Mouse (Mus musculus) macrophage (primary cell): ENCODE results near the gene Cdkal1. TPM values are rescaled to one million over a fixed set of nuclear protein-coding genes. Genes with fewer than 3 reads are reported as not detected.

ENCODE experiments used
- H3K27ac ChIP-seq: fragments of 350-480 bp; formaldehyde crosslinking; 2 replicates; pipeline ENCODE4 v1.9.0; 2021
- H3K36me3 ChIP-seq: fragments of 350-480 bp; formaldehyde crosslinking; 2 replicates; pipeline ENCODE4 v1.9.0; 2021; ENCODE audit errors: inconsistent target
- H3K4me3 ChIP-seq: fragments of 350-480 bp; formaldehyde crosslinking; 2 replicates; pipeline ENCODE4 v1.9.0; 2021; ENCODE audit errors: inconsistent target
- H3K79me2 ChIP-seq: fragments of 350-480 bp; formaldehyde crosslinking; 2 replicates; pipeline ENCODE4 v1.9.0; 2021; ENCODE audit errors: inconsistent target
- WGBS: methylation state at CpG from one replicate; pipeline ENCODE4 v1.1.7; 2026; ENCODE audit warnings: inconsistent platforms; ENCODE audit not compliant: missing documents; 5-methylcytosine and 5-hydroxymethylcytosine counted together
- polyA plus RNA-seq: library from polyadenylated mRNA; stranded (reverse); fragments of 250-400 nt; gene quantifications from 3 replicates; pipeline ENCODE4 v1.2.4, GENCODE M21; 2018; ENCODE audit warnings: inconsistent platforms
- total RNA-seq, 78 experiments: library from RNA; depleted of rRNA; stranded (reverse); fragments of 250-400 nt; gene quantifications; 1 replicate in 9 of 78; 2 replicates in 24 of 78; 3 replicates in 43 of 78; 4 replicates in 2 of 78; pipeline ENCODE4 v1.2.4; 2018; ENCODE audit warnings: inconsistent platforms in 56 of 78

The Cdkal1 gene
- 100 to 1,000 TPM in 24 of 26 experiments, 10 to 100 TPM in 2; 62.1 to 177 (median 149) TPM for total RNA-seq (2018; cell fraction: chromatin; rRNA removed)
- 10 to 100 TPM; 12.7 to 23.1 (median 15.8) TPM for total RNA-seq (2018; cell fraction: cytosol; rRNA removed)
- 100 to 1,000 TPM in 4 of 26 experiments, 10 to 100 TPM in 22; 24.5 to 123 (median 63.8) TPM for total RNA-seq (2018; cell fraction: nucleus; rRNA removed)
- polyA plus RNA-seq: 9.0 to 13.5 TPM (median 12.2 TPM) in 3 replicates

DNA sequence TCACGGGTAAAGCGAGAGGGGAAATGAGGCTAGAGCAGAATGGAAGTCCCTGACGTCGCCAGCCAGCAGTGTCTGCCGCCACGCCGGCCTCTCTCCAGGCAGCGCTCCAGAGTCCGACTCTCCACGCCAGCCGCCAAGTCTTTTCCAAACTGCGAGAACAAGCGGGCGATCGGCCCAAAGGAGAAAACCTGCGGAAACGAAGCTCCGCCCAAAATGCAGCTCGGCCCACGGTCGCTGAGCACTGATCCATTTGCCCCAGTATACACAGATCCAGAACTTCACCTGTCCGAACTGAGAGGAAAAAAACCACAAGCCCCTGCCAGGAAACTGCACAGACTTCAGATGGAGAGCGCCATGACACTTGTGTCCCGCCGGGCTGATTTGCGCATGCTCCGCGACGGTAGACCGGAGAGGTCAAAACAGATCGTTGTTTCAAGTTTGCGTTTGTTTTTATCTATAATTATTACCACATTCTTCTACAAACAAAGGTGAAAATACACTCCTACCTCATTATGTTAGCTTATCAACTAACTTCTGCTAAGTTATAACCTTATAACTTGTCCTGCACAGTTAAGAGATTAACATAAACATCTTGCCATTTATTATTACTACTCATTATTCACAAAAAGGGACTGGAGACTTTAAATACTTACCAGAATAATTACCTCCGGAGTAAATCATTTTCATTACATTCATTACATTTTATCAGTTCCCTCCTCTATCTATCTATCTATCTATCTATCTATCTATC is at the start of gene Cdkal1:
TSS of gene Cdkal1 (minus strand) at position 394 of the 751 bp plus-strand sequence.
- Histone ChIP-seq H3K79me2 (peaks cover 48% of the 10 kb centered on the region), H3K4me3 (peak within 1 kb of the TSS; percentile 93), H3K27ac (peak within 1 kb of the TSS; percentile 57), H3K36me3 (0 out of 2 replicates have a peak, but pooled peaks cover under 1% of the 10 kb centered on the region)
- WGBS: under 1% methylated on average over 33 of the region's 33 CpGs

DNA sequence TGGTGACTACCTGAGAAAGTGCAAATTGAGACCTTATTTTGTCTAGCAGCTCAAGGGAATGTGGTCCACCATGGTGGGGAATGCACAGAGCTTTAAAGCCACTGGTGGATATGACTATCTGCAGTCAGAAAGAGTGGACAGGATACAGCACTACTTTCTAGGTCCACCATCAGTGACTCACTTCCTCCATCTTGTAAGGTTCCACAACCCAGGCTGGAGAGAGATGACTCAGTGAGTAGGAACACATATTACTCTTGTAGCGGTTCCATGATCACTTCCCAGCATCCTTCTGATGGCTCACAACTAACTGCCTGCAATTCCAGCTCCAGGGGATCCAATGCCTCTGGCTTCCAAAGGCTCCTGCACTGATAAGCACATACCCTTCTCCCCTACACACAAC is 47.9 kb upstream of the Cdkal1 start:
- H3K4me3 ChIP-seq: no peak overlapping the region
- WGBS: 79% methylated on average over 1 of the region's 1 CpGs
- H3K79me2 ChIP-seq: no peaks in the 10 kb centered on the region
- H3K27ac ChIP-seq: no peak overlapping the region
- peaks cover under 1% of the 10 kb centered on the region; the same call in 1 of the 2 replicates for H3K36me3 ChIP-seq

DNA sequence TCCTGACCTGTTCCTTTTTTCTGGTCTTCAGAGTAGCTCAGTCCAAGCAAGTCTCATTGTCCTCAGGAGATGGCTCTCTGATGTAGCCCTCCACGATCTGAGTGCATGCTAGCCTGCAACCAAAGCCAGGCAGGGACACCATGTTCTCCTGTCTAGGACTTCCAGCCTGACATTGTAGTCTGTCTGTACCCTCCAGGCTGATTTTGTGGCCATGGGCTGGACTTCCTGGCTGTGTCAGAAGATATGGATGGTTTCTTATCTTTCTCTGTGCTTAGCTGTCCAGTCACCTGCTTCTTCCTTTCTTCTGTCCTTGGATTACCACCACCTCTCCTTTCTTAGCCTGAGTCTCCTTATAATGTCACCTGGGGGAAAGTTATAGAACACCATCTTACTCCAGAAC is 47.2 kb upstream of the Cdkal1 start:
- H3K36me3 ChIP-seq: no peaks in the 10 kb centered on the region

DNA sequence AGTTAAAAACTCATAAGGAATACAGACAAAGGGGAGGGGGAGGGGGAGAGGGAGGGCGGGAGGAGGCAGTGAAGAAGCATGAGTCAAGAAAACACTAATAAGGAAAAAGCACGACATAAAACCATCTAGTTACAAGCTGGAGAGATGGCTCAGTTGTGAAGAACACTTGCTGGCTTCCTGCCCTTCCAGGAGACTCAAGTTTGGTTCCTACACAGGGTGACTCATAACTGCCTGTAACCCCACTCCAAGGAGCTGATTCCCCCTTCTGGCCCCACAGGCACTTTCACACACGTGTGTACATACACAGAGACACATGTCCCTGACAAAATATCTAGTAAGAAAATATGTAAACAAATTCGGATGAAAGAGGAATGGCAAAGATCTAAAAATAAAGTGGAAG is 46.2 kb upstream of the Cdkal1 start:
- Histone ChIP-seq H3K79me2 (no peaks in the 10 kb centered on the region), H3K36me3 (no peaks in the 10 kb centered on the region), H3K4me3 (no peak overlapping the region), H3K27ac (no peak overlapping the region)
- WGBS: 73% methylated on average over 3 of the region's 4 CpGs

More for the DNA sequence above, 47.2 kb upstream of the Cdkal1 start:
- 73% methylated on average over 1 of the region's 1 CpGs for WGBS
- no peaks in the 10 kb centered on the region for H3K79me2 ChIP-seq
- no peak overlapping the region for H3K4me3 ChIP-seq
- no peak overlapping the region for H3K27ac ChIP-seq

DNA sequence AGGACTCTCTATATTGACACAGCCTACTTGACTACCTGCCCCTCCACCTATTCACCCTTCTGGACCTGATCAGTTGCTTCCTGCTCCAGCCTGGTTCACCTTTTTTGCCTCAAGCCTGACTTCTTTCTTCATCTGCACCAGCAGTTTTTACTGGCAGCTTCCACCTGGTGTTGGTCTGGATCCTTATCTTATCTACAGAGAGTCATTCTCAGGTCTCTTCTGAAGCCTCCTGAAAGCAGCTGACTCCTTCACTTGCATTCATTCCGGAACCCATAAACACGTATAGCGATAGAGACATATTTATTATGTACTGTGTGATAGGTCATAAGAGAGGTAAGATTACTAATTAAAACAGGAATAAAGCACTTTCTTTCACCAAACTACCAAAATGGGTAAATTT is 11.3 kb upstream of the Cdkal1 start:
- Histone ChIP-seq H3K27ac (no peak overlapping the region), H3K36me3 (no peaks in the 10 kb centered on the region), H3K79me2 (no peaks in the 10 kb centered on the region), H3K4me3 (no peak overlapping the region)
- WGBS: 91% methylated on average over 3 of the region's 3 CpGs

- Histone ChIP-seq H3K4me3 (no peak overlapping the region), H3K79me2 (no peaks in the 10 kb centered on the region), H3K36me3 (no peaks in the 10 kb centered on the region), H3K27ac (no peak overlapping the region)
- WGBS: 91% methylated on average over 6 of the region's 6 CpGs
Measured at GRCm38 (mm10) chr13:29864331-29864730, 8.9 kb upstream of the Cdkal1 start.

- H3K36me3 ChIP-seq: no peaks in the 10 kb centered on the region
- no peak overlapping the region for H3K4me3 ChIP-seq
- no peak overlapping the region for H3K27ac ChIP-seq
- peaks cover 1% of the 10 kb centered on the region for H3K79me2 ChIP-seq
- 95% methylated on average over 2 of the region's 2 CpGs for WGBS
Measured at GRCm38 (mm10) chr13:29860087-29860486, 4.6 kb upstream of the Cdkal1 start.

DNA sequence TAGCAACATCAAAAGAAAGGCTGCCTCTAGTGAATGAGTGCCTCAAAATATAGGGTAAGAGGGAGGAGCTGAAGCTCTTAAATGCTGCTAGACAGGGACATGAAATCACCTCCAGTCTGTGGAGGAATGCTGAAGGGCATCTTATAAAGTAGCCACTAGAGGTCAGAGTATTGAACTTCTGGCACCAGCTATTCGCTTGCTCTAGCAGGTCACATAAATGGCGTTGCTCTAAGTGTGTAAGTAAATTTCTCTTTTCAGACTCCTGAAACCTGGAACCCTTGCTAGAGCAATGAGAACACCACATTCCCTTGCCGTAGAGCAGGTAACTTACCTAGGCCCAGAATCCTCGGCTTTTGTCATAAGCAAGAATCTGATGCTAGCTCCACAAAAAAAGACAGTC is 2.0 kb upstream of the Cdkal1 start:
- WGBS: 15% methylated on average over 4 of the region's 4 CpGs
- H3K79me2 ChIP-seq: peaks cover 28% of the 10 kb centered on the region
- H3K27ac ChIP-seq: no peak overlapping the region
- H3K4me3 ChIP-seq: no peak overlapping the region
- H3K36me3 ChIP-seq: no peaks in the 10 kb centered on the region

DNA sequence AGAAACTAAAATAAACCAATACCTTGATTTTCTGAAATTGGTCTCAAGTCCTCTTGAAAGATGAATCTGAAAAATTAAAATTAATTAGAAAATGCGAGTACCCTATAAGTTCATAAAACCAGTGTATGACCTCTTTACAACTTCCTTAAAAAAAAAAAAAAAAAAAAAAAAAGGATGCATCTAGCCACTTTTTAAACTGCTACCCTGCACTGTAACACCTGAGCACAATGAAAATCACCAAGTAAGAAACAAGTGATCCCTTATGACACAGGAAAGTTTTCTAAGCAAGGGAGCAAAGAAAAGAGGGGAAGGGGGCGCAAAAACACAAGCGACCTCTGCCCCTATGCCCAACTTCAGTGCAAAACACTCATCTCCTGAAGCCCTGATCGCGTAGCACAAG is 598 bp downstream of the Cdkal1 start:
- Histone ChIP-seq H3K36me3 (0 out of 2 replicates have a peak, but pooled peaks cover 6% of the 10 kb centered on the region), H3K4me3 (peak overlapping the region; percentile 93), H3K79me2 (peaks cover 48% of the 10 kb centered on the region), H3K27ac (peak overlapping the region; percentile 57)
- WGBS: 0% methylated on average over 4 of the region's 5 CpGs

- Histone ChIP-seq H3K36me3 (0 out of 2 replicates have a peak, but pooled peaks cover 7% of the 10 kb centered on the region), H3K79me2 (no peaks in the 10 kb centered on the region), H3K4me3 (no peak overlapping the region), H3K27ac (no peak overlapping the region)
- 60% methylated on average over 5 of the region's 5 CpGs for WGBS
Measured at GRCm38 (mm10) chr13:29838409-29839047, 16.9 kb downstream of the Cdkal1 start.

- Histone ChIP-seq H3K79me2 (no peaks in the 10 kb centered on the region), H3K36me3 (0 out of 2 replicates have a peak, but pooled peaks cover 7% of the 10 kb centered on the region), H3K27ac (no peak overlapping the region), H3K4me3 (no peak overlapping the region)
- 33% methylated on average over 4 of the region's 4 CpGs for WGBS
Measured at GRCm38 (mm10) chr13:29835170-29835569, 20.3 kb downstream of the Cdkal1 start.

DNA sequence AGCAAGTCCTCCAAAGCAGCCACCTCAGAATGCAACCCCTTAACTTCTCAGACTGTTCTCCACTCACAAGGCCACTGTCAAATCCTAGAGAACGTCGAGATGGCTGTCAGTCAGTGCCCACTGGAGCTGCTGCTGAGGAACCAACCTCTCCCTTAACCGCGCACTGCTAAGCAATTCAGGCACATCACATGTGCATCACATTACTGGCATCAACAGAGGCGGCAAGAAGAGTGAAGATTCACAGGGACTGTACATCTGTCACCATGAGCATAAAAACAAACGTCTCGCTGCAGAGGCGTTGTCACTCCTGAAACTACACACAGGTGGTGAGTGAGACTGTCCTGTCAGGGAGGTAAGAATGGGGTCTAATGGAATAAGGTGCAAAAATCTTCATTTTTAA is 21.7 kb downstream of the Cdkal1 start:
- no peak overlapping the region for H3K4me3 ChIP-seq
- WGBS: 86% methylated on average over 7 of the region's 8 CpGs

DNA sequence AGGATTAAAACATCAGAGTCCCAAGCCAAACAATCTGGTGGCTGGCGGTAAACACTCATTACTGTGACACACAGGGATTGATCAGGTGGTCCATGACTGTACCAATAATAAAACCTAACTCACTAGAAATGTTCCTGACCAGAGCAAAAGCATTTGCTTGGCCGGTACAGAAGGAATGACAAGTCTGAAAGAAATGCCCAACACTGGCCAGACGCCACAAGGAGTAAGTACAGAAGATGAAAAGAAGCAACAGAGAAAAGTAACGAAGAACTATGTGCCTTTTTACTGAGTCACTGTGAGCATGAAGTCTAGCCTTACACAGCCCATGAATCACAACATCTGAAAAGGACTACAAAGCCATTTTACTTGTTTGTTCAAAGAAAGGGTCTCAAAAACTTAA is 24.3 kb downstream of the Cdkal1 start:
- H3K4me3 ChIP-seq: no peak overlapping the region
- no peak overlapping the region for H3K27ac ChIP-seq
- H3K36me3 ChIP-seq: no peaks in the 10 kb centered on the region
- 96% methylated on average over 4 of the region's 4 CpGs for WGBS
- no peaks in the 10 kb centered on the region for H3K79me2 ChIP-seq

More for the DNA sequence above, 21.7 kb downstream of the Cdkal1 start:
- Histone ChIP-seq H3K36me3 (0 out of 2 replicates have a peak, but pooled peaks cover 7% of the 10 kb centered on the region), H3K27ac (no peak overlapping the region), H3K79me2 (no peaks in the 10 kb centered on the region)

DNA sequence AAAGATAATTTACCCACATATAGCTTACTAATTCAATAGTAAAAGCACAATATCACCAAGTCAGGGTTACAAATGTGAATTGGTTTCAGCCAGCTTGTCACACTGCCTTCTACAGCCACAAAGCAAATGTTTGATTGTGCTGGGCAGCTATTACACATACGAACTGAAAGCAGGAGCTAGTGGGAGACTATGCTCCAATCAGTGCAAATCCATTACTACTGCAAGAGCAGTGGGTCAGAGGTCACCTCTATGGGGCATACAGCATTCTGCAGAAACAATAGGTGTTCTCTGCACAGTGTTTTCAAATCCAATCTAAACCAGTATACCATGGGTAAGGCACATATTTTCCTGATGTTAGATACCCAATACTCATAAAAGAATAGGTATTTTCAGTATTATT is 27.4 kb downstream of the Cdkal1 start:
- H3K27ac ChIP-seq: no peak overlapping the region
- no peaks in the 10 kb centered on the region for H3K79me2 ChIP-seq
- no peaks in the 10 kb centered on the region for H3K36me3 ChIP-seq
- 100% methylated on average over 1 of the region's 1 CpGs for WGBS
- H3K4me3 ChIP-seq: no peak overlapping the region

- no peaks in the 10 kb centered on the region for H3K79me2 ChIP-seq
- H3K27ac ChIP-seq: no peak overlapping the region
- WGBS: 91% methylated on average over 2 of the region's 2 CpGs
- no peak overlapping the region for H3K4me3 ChIP-seq
- H3K36me3 ChIP-seq: no peaks in the 10 kb centered on the region
Measured at GRCm38 (mm10) chr13:29826469-29826868, 29.0 kb downstream of the Cdkal1 start.
